Mouse (Mus musculus): ENCODE measurements around the gene Cgnl1. TPM values are rescaled to one million over a fixed set of nuclear protein-coding genes. Genes with fewer than 3 reads are reported as not detected.

The Cgnl1 gene
- polyA plus RNA-seq, 1 experiment: 105 TPM

DNA sequence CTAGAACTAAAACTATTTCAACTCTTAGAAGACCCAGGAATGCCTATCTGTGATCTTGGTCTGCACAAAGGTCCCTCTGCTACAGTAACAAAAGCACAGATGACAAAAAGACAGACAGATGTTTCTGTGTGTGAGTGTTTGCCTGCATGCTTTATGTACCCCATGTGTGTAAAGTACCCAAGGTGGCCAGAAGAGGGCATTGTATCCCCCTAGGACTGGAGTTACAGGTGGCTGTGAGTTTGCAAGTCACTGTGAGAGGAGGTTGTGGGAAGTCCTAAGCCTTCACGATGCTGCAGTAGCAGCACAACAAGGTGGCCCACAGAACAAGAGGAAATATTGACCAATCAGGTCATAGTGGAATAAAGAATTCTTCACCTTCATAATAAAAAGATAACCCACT lies 114.2 kb downstream of the Cgnl1 start:
- DNase-seq: no peak
- TF ChIP-seq POLR2A (IDR thresholded peaks at IDR 0.05; ENCODE audit: low read depth, low read length) (no peak), CTCF (conservative IDR thresholded peaks at IDR 0.05; ENCODE audit: insufficient read depth, insufficient read length, low read depth, low read length) (0 out of 2 replicates have a peak, but pooled peaks have one; percentile 11)
- Histone ChIP-seq H3K4me3 (ENCODE audit: insufficient read depth, low read depth, low read length) (no peak overlapping the region), H3K27ac (ENCODE audit: insufficient read depth, low read depth, low read length) (no peak overlapping the region), H3K4me1 (ENCODE audit: control insufficient read depth, insufficient read depth, low read length) (peaks cover 24% of the 10 kb centered on the region), H3K36me3 (ENCODE audit: control insufficient read depth, insufficient read depth, low read length) (no peaks in the 10 kb centered on the region; the same call in 1 of the 2 replicates), H3K27me3 (replicated peaks; ENCODE audit: control insufficient read depth, insufficient read depth, low read length) (no peaks in the 10 kb centered on the region)
- WGBS: 92% methylated on average over 1 of the region's 1 CpGs

DNA sequence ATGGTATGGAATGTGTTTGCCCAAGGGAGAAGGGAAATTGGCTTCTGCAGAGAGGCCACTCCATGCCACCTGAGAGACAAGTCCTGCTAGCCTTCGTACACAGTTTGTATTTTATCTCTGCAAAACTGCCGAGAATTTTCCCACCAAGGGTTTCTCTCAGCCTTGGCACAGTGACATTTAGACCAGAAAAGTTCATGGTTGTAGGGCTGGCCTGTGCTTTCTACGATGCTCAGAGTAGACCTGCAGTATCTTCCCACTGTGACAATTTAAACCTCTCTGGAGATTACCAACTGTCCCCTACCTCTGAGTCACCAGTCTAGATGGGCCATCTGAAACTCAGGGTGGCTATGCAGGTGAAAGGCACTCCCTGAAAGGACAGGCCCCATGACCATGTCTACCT lies 116.5 kb downstream of the Cgnl1 start:
- Histone ChIP-seq H3K4me3 (ENCODE audit: insufficient read depth, low read depth, low read length) (no peak overlapping the region), H3K27ac (ENCODE audit: insufficient read depth, low read depth, low read length) (peak overlapping the region; percentile 42; the same call in 1 of the 2 replicates), H3K36me3 (ENCODE audit: control insufficient read depth, insufficient read depth, low read length) (peaks cover 3% of the 10 kb centered on the region), H3K27me3 (replicated peaks; ENCODE audit: control insufficient read depth, insufficient read depth, low read length) (no peaks in the 10 kb centered on the region), H3K4me1 (ENCODE audit: control insufficient read depth, insufficient read depth, low read length) (peaks cover 8% of the 10 kb centered on the region; the same call in 1 of the 2 replicates)
- DNase-seq: no peak
- 64% methylated on average over 3 of the region's 3 CpGs for WGBS
- TF ChIP-seq CTCF (conservative IDR thresholded peaks at IDR 0.05; ENCODE audit: insufficient read depth, insufficient read length, low read depth, low read length) (no peak), POLR2A (IDR thresholded peaks at IDR 0.05; ENCODE audit: low read depth, low read length) (no peak)

DNA sequence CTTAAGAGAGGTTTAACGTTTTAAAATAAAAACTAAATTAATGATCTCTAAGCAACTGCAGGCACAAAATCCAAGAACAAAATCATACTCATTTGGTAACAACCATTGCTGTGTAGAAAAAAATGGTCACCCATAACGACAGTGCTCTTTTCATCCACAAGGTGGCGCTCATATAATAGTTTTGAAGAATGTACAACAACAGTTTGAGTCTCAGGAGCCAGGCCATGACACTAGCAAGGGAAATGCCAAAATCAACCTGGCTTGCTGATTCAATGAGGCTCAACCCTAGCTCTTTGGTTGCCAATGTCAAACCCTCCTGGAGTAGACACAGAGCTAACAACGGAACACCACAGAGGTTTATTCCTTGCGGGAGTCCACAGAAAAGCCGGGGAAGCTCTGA lies 125.3 kb downstream of the Cgnl1 start:
- 31% methylated on average over 6 of the region's 6 CpGs for WGBS

GRCm38 (mm10) chr9:71643611-71644010 lies 127.8 kb downstream of the Cgnl1 start:
- no peak for DNase-seq
- 94% methylated on average over 4 of the region's 4 CpGs for WGBS
- peaks cover 13% of the 10 kb centered on the region for H3K36me3 ChIP-seq (ENCODE audit: control insufficient read depth, insufficient read depth, low read length)

More for the DNA sequence above, 125.3 kb downstream of the Cgnl1 start:
- H3K27me3 ChIP-seq (replicated peaks; ENCODE audit: control insufficient read depth, insufficient read depth, low read length): no peaks in the 10 kb centered on the region
- peaks cover 6% of the 10 kb centered on the region for H3K4me1 ChIP-seq (ENCODE audit: control insufficient read depth, insufficient read depth, low read length)
- peak overlapping the region; percentile 63 for H3K27ac ChIP-seq (ENCODE audit: insufficient read depth, low read depth, low read length)
- no peak for TF ChIP-seq POLR2A (IDR thresholded peaks at IDR 0.05; ENCODE audit: low read depth, low read length)
- peak; percentile 35; the same call in 1 of the 2 replicates for TF ChIP-seq CTCF (conservative IDR thresholded peaks at IDR 0.05; ENCODE audit: insufficient read depth, insufficient read length, low read depth, low read length)
- peaks cover 15% of the 10 kb centered on the region for H3K36me3 ChIP-seq (ENCODE audit: control insufficient read depth, insufficient read depth, low read length)
- H3K4me3 ChIP-seq (ENCODE audit: insufficient read depth, low read depth, low read length): no peak overlapping the region
- DNase-seq: peak; percentile 90

GRCm38 (mm10) chr9:71642270-71642669 lies 129.1 kb downstream of the Cgnl1 start:
- H3K36me3 ChIP-seq (ENCODE audit: control insufficient read depth, insufficient read depth, low read length): peaks cover 12% of the 10 kb centered on the region
- peak; percentile 42; the same call in 1 of the 2 replicates for TF ChIP-seq CTCF (conservative IDR thresholded peaks at IDR 0.05; ENCODE audit: insufficient read depth, insufficient read length, low read depth, low read length)
- no peak for TF ChIP-seq POLR2A (IDR thresholded peaks at IDR 0.05; ENCODE audit: low read depth, low read length)

More at GRCm38 (mm10) chr9:71643611-71644010, 127.8 kb downstream of the Cgnl1 start:
- Histone ChIP-seq H3K4me1 (ENCODE audit: control insufficient read depth, insufficient read depth, low read length) (peaks cover 18% of the 10 kb centered on the region), H3K27me3 (replicated peaks; ENCODE audit: control insufficient read depth, insufficient read depth, low read length) (no peaks in the 10 kb centered on the region), H3K4me3 (ENCODE audit: insufficient read depth, low read depth, low read length) (no peak overlapping the region), H3K27ac (ENCODE audit: insufficient read depth, low read depth, low read length) (no peak overlapping the region)
- TF ChIP-seq CTCF (conservative IDR thresholded peaks at IDR 0.05; ENCODE audit: insufficient read depth, insufficient read length, low read depth, low read length) (0 out of 2 replicates have a peak, but pooled peaks have one; percentile 15), POLR2A (IDR thresholded peaks at IDR 0.05; ENCODE audit: low read depth, low read length) (no peak)

DNA sequence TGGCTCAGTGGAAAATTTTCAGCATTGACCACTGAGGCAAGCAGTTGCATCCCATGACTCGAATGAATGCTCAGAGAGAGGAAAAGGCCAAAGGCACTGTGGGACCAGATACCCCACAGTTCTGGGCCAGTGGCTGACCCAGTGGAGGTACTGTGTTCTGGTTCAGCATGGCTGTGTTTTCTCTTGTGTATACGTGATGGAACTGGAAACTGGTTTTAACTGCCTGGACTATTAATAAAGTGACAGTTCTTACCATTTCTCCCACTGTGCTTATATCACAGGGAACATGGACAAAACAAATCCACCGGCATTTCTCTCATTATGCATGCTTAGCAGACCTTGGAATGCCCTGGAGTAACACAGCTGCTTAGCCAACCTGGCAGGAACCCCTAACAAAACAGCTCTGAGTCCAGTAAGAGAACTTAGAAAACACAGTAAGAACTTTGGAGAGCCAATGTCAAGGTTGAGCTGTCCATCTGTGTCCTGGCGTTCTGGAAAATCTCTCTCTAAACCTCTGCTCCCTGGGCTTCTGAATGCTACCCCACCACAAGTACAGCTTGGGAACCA lies 131.0 kb downstream of the Cgnl1 start:
- no peaks in the 10 kb centered on the region for H3K27me3 ChIP-seq (replicated peaks; ENCODE audit: control insufficient read depth, insufficient read depth, low read length)
- TF ChIP-seq CTCF (conservative IDR thresholded peaks at IDR 0.05; ENCODE audit: insufficient read depth, insufficient read length, low read depth, low read length) (no peak), POLR2A (IDR thresholded peaks at IDR 0.05; ENCODE audit: low read depth, low read length) (no peak)
- peaks cover 12% of the 10 kb centered on the region for H3K36me3 ChIP-seq (ENCODE audit: control insufficient read depth, insufficient read depth, low read length)
- peak; percentile 73 for DNase-seq
- H3K27ac ChIP-seq (ENCODE audit: insufficient read depth, low read depth, low read length): peak overlapping the region; percentile 86
- 54% methylated on average over 4 of the region's 4 CpGs for WGBS
- H3K4me1 ChIP-seq (ENCODE audit: control insufficient read depth, insufficient read depth, low read length): peaks cover 34% of the 10 kb centered on the region
- H3K4me3 ChIP-seq (ENCODE audit: insufficient read depth, low read depth, low read length): no peak overlapping the region

More at GRCm38 (mm10) chr9:71642270-71642669, 129.1 kb downstream of the Cgnl1 start:
- Histone ChIP-seq H3K27ac (ENCODE audit: insufficient read depth, low read depth, low read length) (0 out of 2 replicates have a peak overlapping the region, but pooled peaks have one; percentile 7), H3K4me3 (ENCODE audit: insufficient read depth, low read depth, low read length) (no peak overlapping the region), H3K4me1 (ENCODE audit: control insufficient read depth, insufficient read depth, low read length) (peaks cover 25% of the 10 kb centered on the region), H3K27me3 (replicated peaks; ENCODE audit: control insufficient read depth, insufficient read depth, low read length) (no peaks in the 10 kb centered on the region)
- no peak for DNase-seq
- WGBS: 100% methylated on average over 3 of the region's 3 CpGs

DNA sequence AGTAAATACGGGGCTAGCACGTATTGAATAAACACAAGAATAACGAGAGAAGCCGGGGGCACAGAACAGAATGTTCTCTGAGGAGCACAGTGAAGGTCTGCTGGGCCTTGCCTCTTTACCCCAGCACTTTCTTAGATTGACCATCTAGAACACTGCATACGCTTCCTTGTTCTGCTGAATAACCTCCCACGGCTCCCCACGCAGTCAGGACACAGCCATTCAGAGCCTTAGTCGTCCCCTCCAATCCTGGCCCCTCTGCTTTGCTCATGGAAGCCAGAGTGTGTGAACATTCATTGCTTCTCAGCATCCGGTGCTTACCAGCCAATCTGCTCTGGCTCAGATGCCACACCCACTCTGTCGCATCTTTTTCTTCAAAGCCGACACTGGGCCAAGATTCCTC lies 133.2 kb downstream of the Cgnl1 start:
- H3K27me3 ChIP-seq (replicated peaks; ENCODE audit: control insufficient read depth, insufficient read depth, low read length): no peaks in the 10 kb centered on the region
- peak overlapping the region; percentile 97 for H3K27ac ChIP-seq (ENCODE audit: insufficient read depth, low read depth, low read length)
- peaks cover 7% of the 10 kb centered on the region; the same call in 1 of the 2 replicates for H3K36me3 ChIP-seq (ENCODE audit: control insufficient read depth, insufficient read depth, low read length)
- no peak for DNase-seq
- peaks cover 34% of the 10 kb centered on the region for H3K4me1 ChIP-seq (ENCODE audit: control insufficient read depth, insufficient read depth, low read length)
- no peak for TF ChIP-seq POLR2A (IDR thresholded peaks at IDR 0.05; ENCODE audit: low read depth, low read length)
- no peak for TF ChIP-seq CTCF (conservative IDR thresholded peaks at IDR 0.05; ENCODE audit: insufficient read depth, insufficient read length, low read depth, low read length)
- WGBS: 70% methylated on average over 11 of the region's 11 CpGs
- no peak overlapping the region for H3K4me3 ChIP-seq (ENCODE audit: insufficient read depth, low read depth, low read length)

Data from kidney, adult 2 months (tissue).